Mouse (Mus musculus): ENCODE data around the gene Ncf2. TPM values are rescaled to one million over a fixed set of nuclear protein-coding genes. Genes with fewer than 3 reads are reported as not detected.

The Ncf2 gene
- total RNA-seq, 2 experiments from 2014 or later = 5.4 to 7.3 TPM

DNA sequence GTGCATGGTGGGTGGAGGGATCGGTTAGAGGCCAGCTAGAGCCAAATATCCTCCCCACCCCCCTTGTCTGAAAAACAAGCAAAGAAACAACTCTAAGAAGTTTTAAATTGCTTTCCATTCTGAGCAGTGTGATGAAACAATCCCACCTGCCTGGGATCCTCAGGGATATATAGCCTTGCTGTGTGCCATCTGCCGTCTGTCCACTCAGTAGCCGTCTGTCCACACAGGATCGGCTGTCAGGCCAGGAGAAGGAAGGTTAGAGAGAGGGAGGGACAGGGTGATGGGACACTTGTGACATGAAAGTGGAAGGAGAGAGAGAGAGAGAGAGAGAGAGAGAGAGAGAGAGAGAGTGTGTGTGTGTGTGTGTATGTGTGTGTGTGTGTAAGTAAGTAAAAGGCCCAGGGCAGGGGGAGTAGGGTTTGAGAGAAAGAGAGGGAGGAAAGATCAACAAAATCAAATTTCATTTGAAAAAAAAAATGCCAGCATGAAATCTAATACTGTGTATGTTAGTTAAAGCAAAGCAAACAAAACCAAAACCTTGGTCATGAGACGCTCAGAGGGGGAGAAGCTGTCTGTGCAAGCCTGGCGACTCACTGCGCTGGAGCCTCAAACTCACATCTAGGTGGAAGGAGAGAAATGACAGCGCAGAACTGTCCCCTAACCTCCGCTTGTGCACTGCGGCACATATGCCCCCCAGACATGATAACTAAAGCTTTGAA, 28.8 kb downstream of the Ncf2 start:
- DNase-seq (ENCODE audit: low spot score in 2 of 2) = no peak

DNA sequence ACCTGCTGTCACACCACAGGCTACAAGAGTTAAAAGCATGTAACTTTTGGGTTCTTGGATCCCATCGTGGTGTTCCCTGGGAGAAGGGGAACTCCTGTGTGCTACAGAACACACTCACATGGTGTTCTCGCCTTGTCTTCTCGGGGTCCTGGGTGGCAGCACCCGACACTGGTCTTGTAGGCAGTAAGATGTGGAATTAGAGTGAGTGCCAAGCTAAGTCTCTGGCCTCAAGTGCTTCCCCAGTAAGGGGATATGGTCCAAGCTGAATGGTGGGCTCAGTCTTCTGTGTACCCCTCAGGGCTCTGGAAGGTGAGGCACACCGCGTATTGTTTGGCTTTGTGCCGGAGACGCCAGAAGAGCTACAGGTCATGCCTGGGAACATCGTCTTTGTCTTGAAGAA, 30.1 kb downstream of the Ncf2 start:
- no peak for DNase-seq (ENCODE audit: low spot score in 2 of 2)

DNA sequence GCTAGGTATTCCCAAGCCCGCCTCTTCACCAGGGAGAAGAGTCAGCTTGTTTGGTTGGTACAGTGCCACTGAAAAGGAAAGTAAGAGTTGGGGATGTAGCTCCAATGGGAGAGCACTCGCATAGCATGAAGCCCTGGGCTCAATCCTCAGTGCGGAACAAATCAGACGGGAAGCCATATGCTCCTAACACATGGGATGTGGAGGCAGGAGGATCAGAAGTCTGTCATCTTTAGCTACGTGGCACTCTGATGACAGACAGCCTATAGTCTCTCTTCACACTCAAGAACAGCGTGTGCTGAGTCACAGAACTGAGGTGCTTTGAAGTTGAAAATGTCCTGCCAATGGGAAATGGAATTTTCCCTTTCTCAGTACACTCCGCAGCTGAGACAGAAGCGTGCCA, 31.0 kb downstream of the Ncf2 start:
- DNase-seq (ENCODE audit: low spot score in 2 of 2) = no peak

DNA sequence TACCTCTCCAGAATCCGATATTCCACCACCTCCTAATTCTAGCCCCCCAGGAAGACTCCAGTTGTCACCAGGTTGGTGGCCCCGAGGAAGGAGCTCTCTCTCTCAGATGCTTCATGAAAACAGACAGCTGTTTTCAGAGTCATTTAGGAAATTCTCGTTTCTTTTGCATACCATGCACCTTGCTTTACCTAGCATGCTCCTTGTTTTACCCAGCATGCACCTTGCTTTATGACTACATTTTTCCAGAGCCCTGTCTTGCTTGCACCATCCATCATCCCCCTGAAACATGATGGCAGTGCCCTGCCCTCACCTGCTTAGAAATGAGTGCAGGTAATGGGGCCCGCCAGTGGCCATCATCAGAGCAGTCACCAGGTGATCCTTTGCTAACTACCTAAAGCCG, 31.6 kb downstream of the Ncf2 start:
- no peak for DNase-seq (ENCODE audit: low spot score in 2 of 2)

DNA sequence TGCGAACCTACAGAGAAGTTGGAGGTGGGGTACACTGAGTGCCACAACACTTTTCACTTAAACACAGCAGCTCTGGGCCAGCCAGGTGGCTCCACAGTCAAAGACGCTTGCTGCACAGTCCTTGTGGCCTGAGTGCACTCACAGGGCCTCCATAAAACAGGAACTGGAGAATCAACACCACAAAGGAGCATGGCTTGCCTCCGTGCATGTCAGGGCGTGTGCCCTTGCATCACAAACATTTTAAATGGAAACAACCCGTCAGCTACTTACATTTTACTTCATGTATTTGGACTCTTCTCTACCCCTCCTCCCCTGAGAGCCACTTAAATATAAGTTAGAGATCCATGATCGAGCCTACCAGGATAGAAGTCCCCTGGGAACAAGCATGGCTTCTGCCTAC, 32.3 kb downstream of the Ncf2 start:
- DNase-seq (ENCODE audit: low spot score in 2 of 2) = no peak

DNA sequence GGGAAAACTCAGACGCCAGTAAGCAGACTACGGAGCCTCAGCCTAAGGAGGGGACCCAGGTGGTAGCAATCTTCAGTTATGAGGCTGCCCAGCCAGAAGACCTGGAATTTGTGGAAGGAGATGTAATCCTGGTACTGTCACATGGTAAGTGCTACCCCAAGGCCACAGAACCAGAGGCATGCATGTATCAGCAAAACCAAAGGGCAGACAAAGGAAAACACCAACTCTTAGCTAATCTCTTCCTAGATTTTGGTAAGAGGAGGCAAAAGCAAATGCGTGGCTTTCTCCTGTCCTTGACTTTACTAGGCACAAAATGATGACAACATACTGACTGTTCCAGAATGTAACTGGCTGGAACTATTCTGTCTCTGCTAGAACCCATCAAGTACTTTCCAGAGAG, 35.1 kb downstream of the Ncf2 start:
- no peak for DNase-seq (ENCODE audit: low spot score in 2 of 2)

DNA sequence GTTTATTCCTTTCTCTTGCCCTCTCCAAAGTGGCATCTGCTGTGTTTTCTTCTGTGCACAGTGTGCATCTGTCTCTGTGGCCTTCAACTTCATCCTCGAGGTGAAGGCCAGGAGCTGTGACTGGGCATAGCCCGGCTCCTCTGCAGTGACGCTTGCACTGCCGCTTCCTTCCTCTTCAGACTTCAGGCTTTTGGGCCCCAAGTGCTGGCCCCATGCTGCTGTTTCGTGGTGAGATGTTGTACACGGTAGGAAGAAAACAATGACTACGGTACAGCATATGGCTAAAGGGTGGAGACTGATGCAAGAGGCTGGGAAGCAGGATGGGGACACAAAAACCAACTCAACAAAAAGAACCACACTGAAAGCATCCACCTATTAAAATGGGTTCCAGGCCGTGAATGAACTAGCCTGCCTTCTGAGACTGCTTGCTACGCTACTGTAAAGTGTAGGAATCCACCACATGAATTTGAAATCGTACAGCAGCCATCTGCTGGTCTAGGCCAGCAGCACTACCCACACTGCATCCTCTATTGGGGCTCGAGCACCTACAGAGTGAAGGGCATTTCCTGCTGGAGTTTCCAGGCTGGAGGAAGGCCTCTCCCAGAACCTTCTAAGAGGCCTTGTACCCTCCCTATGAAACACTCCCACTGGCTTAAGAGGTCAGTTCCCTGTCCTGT, 38.2 kb downstream of the Ncf2 start:
- no peak for DNase-seq (ENCODE audit: low spot score in 2 of 2)

DNA sequence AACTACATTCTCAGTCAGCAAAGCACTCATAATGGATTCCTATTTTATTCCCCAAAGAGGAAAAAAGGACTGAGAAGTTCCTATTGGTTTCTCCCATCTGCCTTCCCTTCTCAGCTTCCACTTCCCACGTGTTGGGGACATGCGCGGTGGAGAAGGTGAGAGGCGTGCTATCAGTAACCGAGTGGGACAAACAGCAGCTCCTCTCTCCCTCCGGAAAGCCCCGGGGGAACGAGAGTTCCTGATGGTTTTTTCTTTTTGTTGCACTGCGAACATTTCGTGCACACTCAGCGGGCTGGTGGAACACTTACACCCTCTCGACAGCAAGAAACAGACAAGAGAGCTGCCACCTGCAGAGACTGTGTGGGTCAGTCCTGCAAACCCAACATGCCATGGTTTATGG, 38.8 kb downstream of the Ncf2 start:
- no peak for DNase-seq (ENCODE audit: low spot score in 2 of 2)

DNA sequence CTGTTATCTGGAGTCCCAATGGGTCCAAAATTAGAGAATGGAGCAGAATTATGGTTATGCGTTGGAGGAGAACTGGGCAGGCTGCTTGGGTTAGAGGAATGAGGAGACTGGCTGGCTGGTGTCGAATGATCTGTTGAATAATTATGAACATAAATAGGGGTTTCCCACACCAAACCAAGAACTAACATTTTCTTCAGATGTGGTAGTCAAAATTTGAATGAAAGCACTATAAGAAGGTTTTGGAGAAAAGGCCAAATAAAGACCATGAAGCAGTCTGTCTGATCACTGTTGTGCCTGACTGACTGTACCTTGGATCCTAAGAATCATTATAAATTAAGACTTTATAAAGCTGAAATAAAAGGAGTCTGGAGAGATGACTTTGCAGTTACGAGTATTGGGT, 40.3 kb downstream of the Ncf2 start:
- DNase-seq (ENCODE audit: low spot score in 2 of 2) = no peak

DNA sequence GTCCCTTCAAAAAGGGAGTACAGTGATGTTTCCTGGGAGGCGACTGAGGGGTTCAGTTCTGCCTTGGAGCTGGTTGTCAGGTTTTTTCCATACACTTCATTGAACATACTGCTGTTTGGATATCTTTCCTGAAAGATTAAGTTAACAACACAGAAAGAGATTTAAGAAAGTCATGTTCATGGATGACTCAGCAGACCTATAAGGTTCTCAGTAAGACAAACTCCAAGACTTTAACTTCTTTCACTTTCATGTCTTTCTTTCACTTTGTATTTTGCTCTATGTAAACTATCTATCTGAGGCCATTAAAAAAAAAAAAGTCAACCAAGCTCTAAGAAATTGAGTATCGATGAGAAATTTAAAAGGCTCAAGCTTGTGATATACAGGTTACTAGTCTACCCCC, 41.1 kb downstream of the Ncf2 start:
- no peak for DNase-seq (ENCODE audit: low spot score in 2 of 2)

DNA sequence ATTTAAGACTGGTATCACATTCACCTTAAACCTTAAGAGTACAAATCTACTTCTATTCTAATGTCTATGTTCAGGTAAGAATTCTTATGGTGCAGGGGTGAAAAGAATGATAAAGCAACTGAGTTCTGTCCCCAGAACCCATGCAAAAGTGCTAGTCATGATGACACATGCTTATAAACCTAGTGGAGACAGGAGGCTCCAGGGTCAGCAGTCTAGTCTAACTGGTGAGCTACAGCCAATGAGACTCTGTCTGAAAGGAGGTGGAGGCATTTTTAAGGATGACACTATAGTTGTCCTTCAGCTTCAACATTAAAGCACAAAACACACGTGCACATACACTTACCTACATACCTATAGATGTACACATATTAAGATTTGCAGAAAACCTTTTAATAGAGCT, 44.6 kb downstream of the Ncf2 start:
- DNase-seq (ENCODE audit: low spot score in 2 of 2) = no peak

DNA sequence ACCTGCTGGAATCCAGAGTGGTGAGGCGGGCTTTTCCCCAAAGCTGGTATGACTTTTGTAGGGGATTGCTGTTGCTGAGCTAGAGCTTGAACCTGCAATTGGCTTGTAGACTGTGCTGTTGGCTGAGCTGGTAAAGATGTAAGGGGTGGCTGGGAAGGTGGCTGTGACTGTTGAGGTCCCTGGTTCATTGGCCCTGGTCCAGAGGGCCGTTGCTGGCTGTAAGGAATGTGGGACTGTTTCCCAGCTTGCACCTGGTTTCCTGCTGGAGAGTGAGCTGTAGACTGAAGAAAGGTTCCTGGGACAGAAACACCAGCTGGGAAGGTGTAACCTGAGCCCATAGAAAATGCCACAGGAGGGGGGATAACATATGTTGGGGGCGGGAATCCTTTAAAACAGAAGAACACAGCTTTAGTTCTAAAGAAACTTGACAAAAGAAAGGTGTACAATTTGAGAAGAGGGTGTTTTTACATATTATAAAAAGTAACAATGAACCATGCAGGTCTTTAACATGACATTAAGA, 45.3 kb downstream of the Ncf2 start:
- DNase-seq (ENCODE audit: low spot score in 2 of 2) = no peak

DNA sequence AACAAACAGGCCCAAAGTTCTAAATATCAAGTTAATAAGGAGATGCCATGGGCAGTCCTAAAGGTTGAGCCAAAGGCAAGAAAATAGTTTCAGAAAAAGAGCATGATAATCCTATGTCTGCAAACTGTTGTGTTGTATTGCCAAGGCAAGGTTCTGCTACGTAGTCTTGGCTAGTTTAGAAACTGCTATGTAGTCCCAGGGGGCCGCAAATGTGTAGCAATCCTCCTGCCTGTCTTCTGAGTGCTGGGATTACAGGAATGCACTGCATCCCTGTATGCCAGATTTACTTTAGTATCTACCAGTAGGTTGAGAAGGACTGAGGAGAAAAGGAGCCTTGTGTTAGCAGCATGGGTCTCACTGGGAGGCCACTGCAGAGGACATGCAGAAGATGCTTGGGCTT, 46.9 kb downstream of the Ncf2 start:
- DNase-seq (ENCODE audit: low spot score in 2 of 2) = no peak

DNA sequence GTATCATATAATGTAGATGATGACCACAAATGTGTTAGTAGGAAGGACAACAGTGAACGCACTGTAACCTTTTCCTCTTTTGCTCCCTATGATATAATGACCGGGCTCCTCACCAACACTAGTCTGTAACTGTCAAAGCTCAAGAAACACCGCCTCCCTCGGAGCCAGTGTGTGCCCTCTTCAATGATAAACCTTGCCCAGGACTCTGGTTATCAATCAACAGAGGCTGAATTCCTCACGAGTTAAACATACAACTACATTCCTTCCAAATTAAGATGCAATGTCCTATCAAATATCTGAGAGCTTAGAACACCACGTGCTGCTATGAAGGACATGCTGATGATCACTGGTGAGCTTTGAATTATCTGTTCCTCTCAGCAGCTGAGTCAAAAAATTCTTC, 69.9 kb downstream of the Ncf2 start:
- DNase-seq (ENCODE audit: low spot score in 2 of 2) = no peak

DNA sequence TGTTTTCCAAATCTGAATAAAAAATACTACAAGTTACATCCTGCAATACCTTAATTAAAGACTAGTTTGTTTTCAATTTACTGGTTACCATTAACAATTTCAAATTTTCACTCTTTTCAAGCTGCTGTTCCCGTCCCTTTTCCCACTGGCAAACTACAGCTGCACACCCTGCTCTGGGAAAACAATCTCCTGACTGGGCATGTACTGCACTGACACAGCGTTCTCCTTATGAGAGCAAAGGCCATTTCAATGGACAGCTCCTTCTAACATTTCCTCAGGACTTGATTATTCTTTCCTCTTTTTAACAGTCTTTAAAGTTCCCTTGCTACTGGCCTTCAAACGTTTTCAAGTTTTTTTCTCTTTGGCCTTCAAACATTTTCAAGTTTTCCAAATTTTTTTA, 71.0 kb downstream of the Ncf2 start:
- no peak for DNase-seq (ENCODE audit: low spot score in 2 of 2)

Other genes with a start within 250 kb of the Ncf2 start
- not detected for gene Apobec4, start 49.6 kb upstream of the Ncf2 start, total RNA-seq (2021)
- 10 to 100 TPM; 50.8 to 60.7 TPM for gene Rgl1, start 33.8 kb upstream of the Ncf2 start, total RNA-seq (2021)
- 100 to 1,000 TPM; 120 to 124 TPM for gene Arpc5, start 33.7 kb upstream of the Ncf2 start, total RNA-seq (2021)
- 10 to 100 TPM; 65.4 to 73.4 TPM for gene Smg7, start 102.5 kb downstream of the Ncf2 start, total RNA-seq (2021)
- 1 to 10 TPM; 4.2 to 4.5 TPM for gene Nmnat2, start 154.8 kb downstream of the Ncf2 start, total RNA-seq (2021)

All from adrenal gland, postnatal 4 days (tissue).